Mouse (Mus musculus) intestine, embryonic 16.5 days (tissue): ENCODE results near the gene Nr1h4. TPM values are rescaled to one million over a fixed set of nuclear protein-coding genes. Genes with fewer than 3 reads are reported as not detected.

ENCODE experiments used
- ATAC-seq: fragments of 200-750 bp; cut with Nextera tagmentation; 2 replicates; pipeline ENCODE4 v1.8.0; 2017; ENCODE audit warnings: moderate TSS enrichment, moderate library complexity
- H3K27ac ChIP-seq: fragments of 300-500 bp; sonication (generic); 2 replicates; pipeline ENCODE4 v1.5.1; 2014; ENCODE audit warnings: mild to moderate bottlenecking, low read length
- H3K27me3 ChIP-seq: fragments of 300-500 bp; sonication (generic); replicated peaks from 2 replicates; pipeline ENCODE4 v1.6.1; 2014; ENCODE audit warnings: low read length, control low read depth, mixed read lengths; ENCODE audit not compliant: control insufficient read depth, insufficient read depth
- H3K36me3 ChIP-seq: fragments of 300-500 bp; sonication (generic); 2 replicates; pipeline ENCODE4 v1.6.1; 2014; ENCODE audit warnings: low read length, control low read depth; ENCODE audit not compliant: control insufficient read depth, insufficient read depth
- H3K4me1 ChIP-seq: fragments of 300-500 bp; sonication (generic); 2 replicates; pipeline ENCODE4 v1.6.1; 2014; ENCODE audit warnings: low read length, control low read depth, mixed read lengths; ENCODE audit not compliant: control insufficient read depth, insufficient read depth
- H3K4me2 ChIP-seq: fragments of 300-500 bp; sonication (generic); 2 replicates; pipeline ENCODE4 v1.6.1; 2014; ENCODE audit warnings: low read depth, low read length, control low read depth
- H3K4me3 ChIP-seq: fragments of 300-500 bp; sonication (generic); 2 replicates; pipeline ENCODE4 v1.5.1; 2014; ENCODE audit warnings: mild to moderate bottlenecking, low read length
- H3K9ac ChIP-seq: fragments of 300-500 bp; sonication (generic); 2 replicates; pipeline ENCODE4 v1.6.1; 2014; ENCODE audit warnings: low read depth, low read length
- H3K9me3 ChIP-seq: fragments of 300-500 bp; sonication (generic); 2 replicates; pipeline ENCODE4 v1.6.1; 2016; ENCODE audit warnings: low read length, control low read depth; ENCODE audit not compliant: control insufficient read depth
- WGBS: fragments of 180-500 bp; shearing (Covaris S2); extraction: QIAGEN DNeasy Blood & Tissue Kit; methylation state at CpG from one replicate; pipeline ENCODE4 v1.1.7; 2014; 5-methylcytosine and 5-hydroxymethylcytosine counted together
- polyA plus RNA-seq: library from polyadenylated mRNA; unstranded; fragments of >200 nt; fragmentation: Nextera tagmentation; extraction: Ambion mirVana; gene quantifications from 2 replicates; pipeline ENCODE4 v1.2.1, GENCODE M21; 2015

The Nr1h4 gene
- polyA plus RNA-seq, 1 experiment from 2014 or later = 84.0 TPM

- H3K27me3 ChIP-seq = no peaks in the 10 kb centered on the region
- no peaks in the 10 kb centered on the region for H3K9me3 ChIP-seq
- no peak overlapping the region for H3K4me2 ChIP-seq
- no peak overlapping the region for H3K4me3 ChIP-seq
- H3K27ac ChIP-seq = no peak overlapping the region
- no peaks in the 10 kb centered on the region; the same call in 1 of the 2 replicates for H3K4me1 ChIP-seq
- no peak overlapping the region for H3K9ac ChIP-seq
- H3K36me3 ChIP-seq = peaks cover 5% of the 10 kb centered on the region; the same call in 1 of the 2 replicates
- ATAC-seq = no peak
- WGBS = 89% methylated on average over 8 of the region's 8 CpGs
Observed at GRCm38 (mm10) chr10:89478766-89479165, 54.6 kb downstream of the Nr1h4 start.

GRCm38 (mm10) chr10:89470596-89471353 lies 62.6 kb downstream of the Nr1h4 start:
- Histone ChIP-seq H3K4me1 (no peaks in the 10 kb centered on the region), H3K36me3 (peaks cover 2% of the 10 kb centered on the region), H3K27me3 (no peaks in the 10 kb centered on the region), H3K9ac (no peak overlapping the region), H3K9me3 (0 out of 2 replicates have a peak, but pooled peaks cover 3% of the 10 kb centered on the region), H3K4me3 (no peak overlapping the region), H3K4me2 (no peak overlapping the region), H3K27ac (no peak overlapping the region)
- ATAC-seq = peak; percentile 58
- 62% methylated on average over 7 of the region's 7 CpGs for WGBS

- H3K27me3 ChIP-seq = no peaks in the 10 kb centered on the region
- H3K27ac ChIP-seq = no peak overlapping the region
- no peaks in the 10 kb centered on the region for H3K9me3 ChIP-seq
- ATAC-seq = no peak
- H3K4me2 ChIP-seq = no peak overlapping the region
- H3K4me1 ChIP-seq = no peaks in the 10 kb centered on the region
- 82% methylated on average over 4 of the region's 4 CpGs for WGBS
- H3K9ac ChIP-seq = no peak overlapping the region
- H3K36me3 ChIP-seq = no peaks in the 10 kb centered on the region
- H3K4me3 ChIP-seq = no peak overlapping the region
Observed at GRCm38 (mm10) chr10:89464760-89465405, 68.5 kb downstream of the Nr1h4 start.

GRCm38 (mm10) chr10:89462890-89463289 lies 70.5 kb downstream of the Nr1h4 start:
- WGBS = 77% methylated on average over 11 of the region's 11 CpGs
- Histone ChIP-seq H3K36me3 (no peaks in the 10 kb centered on the region), H3K4me2 (no peak overlapping the region), H3K9me3 (no peaks in the 10 kb centered on the region), H3K9ac (no peak overlapping the region), H3K4me3 (no peak overlapping the region), H3K27ac (no peak overlapping the region), H3K4me1 (0 out of 2 replicates have a peak, but pooled peaks cover 2% of the 10 kb centered on the region), H3K27me3 (no peaks in the 10 kb centered on the region)
- ATAC-seq = no peak

GRCm38 (mm10) chr10:89461856-89462507 lies 71.4 kb downstream of the Nr1h4 start:
- Histone ChIP-seq H3K9me3 (no peaks in the 10 kb centered on the region), H3K27me3 (no peaks in the 10 kb centered on the region), H3K36me3 (no peaks in the 10 kb centered on the region), H3K27ac (no peak overlapping the region), H3K4me3 (no peak overlapping the region), H3K9ac (no peak overlapping the region), H3K4me2 (peak overlapping the region; percentile 34; the same call in 1 of the 2 replicates), H3K4me1 (0 out of 2 replicates have a peak, but pooled peaks cover 2% of the 10 kb centered on the region)
- WGBS = 14% methylated on average over 14 of the region's 14 CpGs
- ATAC-seq = peak; percentile 16; the same call in 1 of the 2 replicates

GRCm38 (mm10) chr10:89460972-89461371 lies 72.4 kb downstream of the Nr1h4 start:
- H3K4me2 ChIP-seq = no peak overlapping the region
- H3K9me3 ChIP-seq = no peaks in the 10 kb centered on the region
- no peak for ATAC-seq
- 0 out of 2 replicates have a peak, but pooled peaks cover 2% of the 10 kb centered on the region for H3K4me1 ChIP-seq
- H3K27me3 ChIP-seq = no peaks in the 10 kb centered on the region
- H3K27ac ChIP-seq = no peak overlapping the region
- H3K4me3 ChIP-seq = no peak overlapping the region
- 90% methylated on average over 11 of the region's 11 CpGs for WGBS
- H3K36me3 ChIP-seq = no peaks in the 10 kb centered on the region
- H3K9ac ChIP-seq = no peak overlapping the region

- peak overlapping the region; percentile 57 for H3K27ac ChIP-seq
Observed at GRCm38 (mm10) chr10:89458770-89459169, 74.6 kb downstream of the Nr1h4 start.

GRCm38 (mm10) chr10:89453794-89454193 lies 79.6 kb downstream of the Nr1h4 start:
- no peak for ATAC-seq

More at GRCm38 (mm10) chr10:89458770-89459169, 74.6 kb downstream of the Nr1h4 start:
- WGBS = 58% methylated on average over 3 of the region's 3 CpGs
- H3K4me1 ChIP-seq = 0 out of 2 replicates have a peak, but pooled peaks cover 2% of the 10 kb centered on the region
- no peaks in the 10 kb centered on the region for H3K27me3 ChIP-seq
- no peak overlapping the region for H3K4me3 ChIP-seq
- H3K36me3 ChIP-seq = no peaks in the 10 kb centered on the region
- H3K4me2 ChIP-seq = no peak overlapping the region
- H3K9me3 ChIP-seq = no peaks in the 10 kb centered on the region
- no peak overlapping the region for H3K9ac ChIP-seq
- ATAC-seq = peak; percentile 89

GRCm38 (mm10) chr10:89453068-89453641 lies 80.2 kb downstream of the Nr1h4 start:
- H3K27ac ChIP-seq = no peak overlapping the region
- H3K9ac ChIP-seq = no peak overlapping the region
- no peaks in the 10 kb centered on the region for H3K4me1 ChIP-seq
- 80% methylated on average over 15 of the region's 15 CpGs for WGBS
- H3K27me3 ChIP-seq = no peaks in the 10 kb centered on the region
- H3K36me3 ChIP-seq = no peaks in the 10 kb centered on the region
- ATAC-seq = no peak
- no peak overlapping the region for H3K4me2 ChIP-seq
- no peaks in the 10 kb centered on the region for H3K9me3 ChIP-seq
- H3K4me3 ChIP-seq = no peak overlapping the region

More at GRCm38 (mm10) chr10:89453794-89454193, 79.6 kb downstream of the Nr1h4 start:
- Histone ChIP-seq H3K36me3 (no peaks in the 10 kb centered on the region), H3K4me3 (no peak overlapping the region), H3K9ac (no peak overlapping the region), H3K27me3 (no peaks in the 10 kb centered on the region), H3K9me3 (no peaks in the 10 kb centered on the region), H3K27ac (no peak overlapping the region), H3K4me2 (no peak overlapping the region), H3K4me1 (no peaks in the 10 kb centered on the region)
- 67% methylated on average over 3 of the region's 3 CpGs for WGBS
